Mouse (Mus musculus) frontal cortex, postnatal 10 days (tissue): Measurements from ENCODE around the gene Zfp467.

ENCODE experiments used
- DNase-seq, 2 experiments: peaks; one replicate each; pipeline ENCODE4 v3.0.0; 2022; ENCODE audit warnings: low spot score in 2 of 2, mixed read lengths in 1 of 2

The Zfp467 gene

GRCm38 (mm10) chr6:48445181-48446101 is at the start of gene Zfp467:
Gene Zfp467, minus strand, starts transcription at chr6:48445825.
- peak; percentile 43 to 52 for DNase-seq

GRCm38 (mm10) chr6:48493136-48493730 is 47.6 kb upstream of the Zfp467 start:
- no peak for DNase-seq

GRCm38 (mm10) chr6:48491361-48491760 is 45.7 kb upstream of the Zfp467 start:
- no peak for DNase-seq

- DNase-seq: no peak
These were observed 44.1 kb upstream of the Zfp467 start for GRCm38 (mm10) chr6:48489741-48490140.

- DNase-seq: no peak
These were observed 42.4 kb upstream of the Zfp467 start for GRCm38 (mm10) chr6:48487747-48488725.

- DNase-seq: no peak
These were observed 36.9 kb upstream of the Zfp467 start for GRCm38 (mm10) chr6:48482501-48482900.

- DNase-seq: no peak
These were observed 32.8 kb upstream of the Zfp467 start for GRCm38 (mm10) chr6:48478446-48478845.

GRCm38 (mm10) chr6:48470739-48471138 is 25.1 kb upstream of the Zfp467 start:
- no peak for DNase-seq

- DNase-seq: no peak
These were observed 21.9 kb upstream of the Zfp467 start for GRCm38 (mm10) chr6:48467490-48467889.

- no peak for DNase-seq
These were observed 21.1 kb upstream of the Zfp467 start for GRCm38 (mm10) chr6:48466715-48467114.

- no peak for DNase-seq
These were observed 19.5 kb upstream of the Zfp467 start for GRCm38 (mm10) chr6:48464966-48465679.

- DNase-seq: no peak
These were observed 7.1 kb upstream of the Zfp467 start for GRCm38 (mm10) chr6:48452771-48453170.

GRCm38 (mm10) chr6:48452151-48452550 is 6.5 kb upstream of the Zfp467 start:
- no peak for DNase-seq

GRCm38 (mm10) chr6:48448527-48448926 is 2.9 kb upstream of the Zfp467 start:
- DNase-seq: no peak

GRCm38 (mm10) chr6:48447929-48448328 is 2.3 kb upstream of the Zfp467 start, which contains the start of gene Sspo:
Gene Sspo, plus strand, starts transcription at chr6:48448229.
- DNase-seq: no peak

GRCm38 (mm10) chr6:48446896-48447295 is 1.3 kb upstream of the Zfp467 start:
- DNase-seq: no peak

- no peak for DNase-seq
These were observed 631 bp upstream of the Zfp467 start for GRCm38 (mm10) chr6:48446256-48446655.

GRCm38 (mm10) chr6:48444310-48445180 is 1.1 kb downstream of the Zfp467 start:
- DNase-seq: peak in 1 of 2 experiments; percentile 57

- DNase-seq: peak; percentile 92 to 93
These were observed 1.9 kb downstream of the Zfp467 start for GRCm38 (mm10) chr6:48443592-48444309.
